Comparison of ENCODE assay signal across 18 mouse cellular contexts in the genomic region with DNA sequence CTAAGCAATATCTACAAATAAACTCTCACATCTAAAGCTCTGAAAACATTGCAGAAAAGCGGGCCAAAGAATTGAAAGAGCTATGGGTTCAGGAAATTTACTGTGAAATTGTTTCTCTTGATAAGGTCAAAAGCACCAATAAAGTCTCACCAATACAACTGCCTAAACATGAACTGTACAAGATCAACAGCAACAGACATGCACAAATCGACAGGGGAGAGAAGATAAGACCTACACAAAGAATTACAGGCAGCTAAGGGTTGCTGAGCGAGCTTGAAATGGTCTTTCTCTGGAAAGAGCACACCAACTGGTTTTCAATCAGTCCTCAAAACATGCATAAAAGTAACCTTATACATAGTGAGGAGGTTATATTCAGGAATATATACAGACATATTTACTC.
DNase-seq lines count a peak whose midpoint lies in the region; ATAC-seq and TF ChIP-seq lines count a peak whose summit lies in the region.
"Had no signal": no experiment of that assay in that cellular context is flagged by ENCODE, and none has a peak within 500 bp of the region (broad histone marks: within the 10 kb centered on the region; RNA-seq: fewer than 3 reads in every experiment).

No protein-coding gene starts in this region.

- DNase-seq in G1E (ENCODE audit: low spot score), result peak; percentile 4
- DNase-seq in B cell, adult 2 months, result no peak
- DNase-seq: adrenal gland, adult 2 months; adrenal gland, adult 8-10 months; adrenal gland, postnatal 10 days; adrenal gland, postnatal 14 days; adrenal gland, postnatal 25 days; adrenal gland, postnatal 36 days; cerebellum, adult 11 months; cerebellum, adult 11-12 months; cerebellum, adult 18-20 months; cerebellum, adult 2 months; cerebellum, adult 8-10 months; cerebellum, adult 9-10 months had no signal

- H3K27me3 ChIP-seq in G1E (ENCODE audit: insufficient read depth, low read length), result no peaks in the 10 kb centered on the region
- H3K27me3 ChIP-seq: CH12.LX, Patski had no signal

- no peaks in the 10 kb centered on the region for H3K36me3 ChIP-seq in G1E (replicated peaks)

- no peak overlapping the region for H3K4me3 ChIP-seq in G1E (ENCODE audit: low read depth, low read length)

- H3K9me3 ChIP-seq in G1E (replicated peaks), result no peaks in the 10 kb centered on the region

- H3K4me1 ChIP-seq in G1E (ENCODE audit: insufficient read depth, low read depth, low read length), result peaks cover 17% of the 10 kb centered on the region

- ATAC-seq in G1E (ENCODE audit: extremely low read depth, insufficient number of reproducible peaks, low FRiP score, poor library complexity, severe bottlenecking), result peak; percentile 96
- ATAC-seq: activated CD4-positive, CD25-positive, alpha-beta regulatory T cell, adult 4 months; CD4-positive, CD25-positive, alpha-beta regulatory T cell, adult 4 months; Patski had no signal

- no peak for TF ChIP-seq CTCF in G1E (IDR thresholded peaks at IDR 0.05; ENCODE audit: low read depth, low read length)
